Comparison of ENCODE assay signal across 11 mouse cellular contexts in the genomic region with DNA sequence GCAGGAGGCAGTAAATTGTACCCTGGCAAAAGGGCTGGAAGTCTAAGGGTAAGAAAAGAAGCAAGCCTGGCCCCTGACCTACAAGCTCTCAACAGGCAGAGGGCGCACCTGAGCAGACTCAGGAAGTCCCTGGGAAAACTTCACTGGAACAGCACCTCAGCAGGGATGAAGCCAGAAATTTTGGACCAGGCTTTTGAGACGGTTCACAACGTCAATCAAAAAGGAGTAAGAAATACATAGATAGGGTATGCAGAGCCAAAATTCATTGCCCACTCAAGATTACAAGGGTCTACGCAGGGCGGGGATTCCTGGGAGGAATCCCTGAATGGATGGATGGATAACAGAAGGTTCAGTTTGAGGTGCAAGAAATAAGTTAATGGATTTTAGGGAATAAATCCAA. TPM values are rescaled to one million over a fixed set of nuclear protein-coding genes. Genes with fewer than 3 reads are reported as not detected.
A peak's percentile ranks its signal among the peaks of the same experiment; 100 is the strongest.
DNase-seq lines count a peak whose midpoint lies in the region; ATAC-seq and TF ChIP-seq lines count a peak whose summit lies in the region.
"Not testable (repeated sequence)": the region's sequence is repeated elsewhere in the genome, so short reads cannot be mapped to it uniquely, and the experiment has no call there.
"Had no signal": no experiment of that assay in that cellular context is flagged by ENCODE, and none has a peak within 500 bp of the region (broad histone marks: within the 10 kb centered on the region; RNA-seq: fewer than 3 reads in every experiment).

No protein-coding gene starts in this region.

- not testable (repeated sequence) for H3K9ac ChIP-seq in forebrain, postnatal 0 days; heart, embryonic 14.5 days (ENCODE audit: low read length); intestine, embryonic 14.5 days (ENCODE audit: low read length); limb, embryonic 13.5 days; neural tube, embryonic 12.5 days

- H3K4me1 ChIP-seq in forebrain, postnatal 0 days (ENCODE audit: insufficient read depth); heart, embryonic 14.5 days (ENCODE audit: control insufficient read depth in 2 of 2, insufficient read depth in 2 of 2, low read length in 2 of 2); intestine, embryonic 14.5 days (replicated peaks; ENCODE audit: control insufficient read depth, insufficient read depth, low read length); limb, embryonic 13.5 days; neural tube, embryonic 12.5 days: not testable (repeated sequence)

- 4% methylated on average over 3 of the region's 5 CpGs for WGBS in forebrain, postnatal 0 days
- WGBS in heart, embryonic 14.5 days, result 33% methylated on average over 2 of the region's 5 CpGs
- WGBS in intestine, embryonic 14.5 days, result 22% methylated on average over 3 of the region's 5 CpGs
- 10% methylated on average over 5 of the region's 5 CpGs for WGBS in limb, embryonic 13.5 days
- WGBS in neural tube, embryonic 12.5 days, result 13% methylated on average over 5 of the region's 5 CpGs

- not testable (repeated sequence) for H3K27ac ChIP-seq in forebrain, postnatal 0 days (ENCODE audit: low read depth, low read length); heart, embryonic 14.5 days (replicated peaks in 1 of 2; ENCODE audit: control insufficient read depth in 1 of 2, insufficient read depth in 1 of 2, low read depth in 2 of 2, low read length in 2 of 2); intestine, embryonic 14.5 days (ENCODE audit: low read depth); layer of hippocampus, adult 2 months; limb, embryonic 13.5 days; neural tube, embryonic 12.5 days

- H3K4me2 ChIP-seq in forebrain, postnatal 0 days (ENCODE audit: low read depth), result peak overlapping the region; percentile 53
- H3K4me2 ChIP-seq in heart, embryonic 14.5 days (ENCODE audit: low read length), result peak overlapping the region; percentile 64
- peak overlapping the region; percentile 48 for H3K4me2 ChIP-seq in intestine, embryonic 14.5 days (ENCODE audit: low read length)
- H3K4me2 ChIP-seq in limb, embryonic 13.5 days (replicated peaks), result peak overlapping the region; percentile 65
- peak overlapping the region; percentile 62 for H3K4me2 ChIP-seq in neural tube, embryonic 12.5 days (replicated peaks)

- not testable (repeated sequence) for ATAC-seq in forebrain, postnatal 0 days; heart, embryonic 14.5 days (ENCODE audit: insufficient number of reproducible peaks, insufficient read depth, low FRiP score, low read depth); intestine, embryonic 14.5 days (replicated peaks; ENCODE audit: low FRiP score, low TSS enrichment, low read depth); limb, embryonic 13.5 days (ENCODE audit: low FRiP score, low read depth); neural tube, embryonic 12.5 days (ENCODE audit: low FRiP score, low read depth)

- H3K36me3 ChIP-seq in forebrain, postnatal 0 days (ENCODE audit: insufficient read depth); heart, embryonic 14.5 days (ENCODE audit: control insufficient read depth, insufficient read depth, low read length); intestine, embryonic 14.5 days (ENCODE audit: control insufficient read depth, insufficient read depth, low read length); limb, embryonic 13.5 days; neural tube, embryonic 12.5 days: not testable (repeated sequence)

- peak; percentile 10 for DNase-seq in cerebellum, adult 9-11 months
- DNase-seq in forebrain, postnatal 0 days; intestine, embryonic 14.5 days (ENCODE audit: low spot score): not testable (repeated sequence)
- peak; percentile 3 to 18 for DNase-seq in layer of hippocampus, adult 2 months (ENCODE audit: low spot score in 2 of 2)
- DNase-seq in urinary bladder, postnatal 25 days (ENCODE audit: low spot score), result peak; percentile 3

- H3K4me3 ChIP-seq in forebrain, postnatal 0 days (ENCODE audit: low read depth, low read length), result peak overlapping the region; percentile 39; the same call in 1 of the 2 replicates
- not testable (repeated sequence) for H3K4me3 ChIP-seq in heart, embryonic 14.5 days (ENCODE audit: control insufficient read depth in 1 of 2, insufficient read depth in 1 of 2, low read depth in 1 of 2, low read length in 2 of 2); intestine, embryonic 14.5 days (ENCODE audit: low read depth, low read length)
- peak overlapping the region; percentile 48; the same call in 1 of the 2 replicates for H3K4me3 ChIP-seq in layer of hippocampus, adult 2 months
- H3K4me3 ChIP-seq in limb, embryonic 13.5 days, result peak overlapping the region; percentile 45
- H3K4me3 ChIP-seq in neural tube, embryonic 12.5 days, result peak overlapping the region; percentile 41; the same call in 1 of the 2 replicates

- not testable (repeated sequence) for TF ChIP-seq CTCF in forebrain, postnatal 0 days (IDR thresholded peaks at IDR 0.05; ENCODE audit: low read depth); layer of hippocampus, adult 2 months (conservative IDR thresholded peaks at IDR 0.05)

- not testable (repeated sequence) for H3K27me3 ChIP-seq in forebrain, postnatal 0 days (ENCODE audit: insufficient read depth, low read length); heart, embryonic 14.5 days (ENCODE audit: control insufficient read depth, insufficient read depth, low read length); intestine, embryonic 14.5 days (replicated peaks; ENCODE audit: control insufficient read depth, insufficient read depth, low read length); limb, embryonic 13.5 days; neural tube, embryonic 12.5 days (replicated peaks)

- not testable (repeated sequence) for H3K9me3 ChIP-seq in forebrain, postnatal 0 days (ENCODE audit: low read length); heart, embryonic 14.5 days (ENCODE audit: control insufficient read depth, low read length); intestine, embryonic 14.5 days (ENCODE audit: control insufficient read depth, low read length); limb, embryonic 13.5 days; neural tube, embryonic 12.5 days

RNA-seq across cellular contexts. Expression of gene Gm3667, which starts 1.0 kb away (rescaled TPM):
- 10.6 and 13.5 TPM in 2 replicates for total RNA-seq in forebrain, postnatal 0 days (2014; rRNA removed)
- 15.1 and 16.3 TPM in 2 replicates for polyA plus RNA-seq in forebrain, postnatal 0 days (2015; fragmentation: Nextera tagmentation; extraction: Ambion mirVana)
- 0.75 and 1.9 TPM in 2 replicates for polyA plus RNA-seq in heart, embryonic 14.5 days (2014; fragmentation: Nextera tagmentation; extraction: Ambion mirVana)
- 1.2 and 1.5 TPM in 2 replicates for polyA plus RNA-seq in intestine, embryonic 14.5 days (2014; fragmentation: Nextera tagmentation; extraction: Ambion mirVana)
- total RNA-seq in layer of hippocampus, adult 2 months (2021), result 1 to 10 TPM in 1 of 2 experiments, under 1 TPM in 1; 0.93 to 1.2 TPM
- 0.74 and 0.94 TPM in 2 replicates for polyA plus RNA-seq in limb, embryonic 13.5 days (2015; fragmentation: Nextera tagmentation; extraction: Ambion mirVana)
- polyA plus RNA-seq in neural tube, embryonic 12.5 days (2016; fragmentation: Nextera tagmentation; extraction: Ambion mirVana), result 3.9 and 4.1 TPM in 2 replicates
- total RNA-seq: G1E had no signal
- polyA plus RNA-seq: G1E had no signal

RNA-seq across cellular contexts. Expression of gene Gm3642, which starts 48.7 kb away (rescaled TPM):
- total RNA-seq in forebrain, postnatal 0 days (2014; rRNA removed), result not detected in 2 replicates
- polyA plus RNA-seq in forebrain, postnatal 0 days (2015; fragmentation: Nextera tagmentation; extraction: Ambion mirVana), result not detected in 2 replicates
- polyA plus RNA-seq in heart, embryonic 14.5 days (2014; fragmentation: Nextera tagmentation; extraction: Ambion mirVana), result not detected in 2 replicates
- not detected in 2 replicates for polyA plus RNA-seq in intestine, embryonic 14.5 days (2014; fragmentation: Nextera tagmentation; extraction: Ambion mirVana)
- not detected for total RNA-seq in layer of hippocampus, adult 2 months (2021)
- polyA plus RNA-seq in limb, embryonic 13.5 days (2015; fragmentation: Nextera tagmentation; extraction: Ambion mirVana), result not detected in 2 replicates
- not detected in 2 replicates for polyA plus RNA-seq in neural tube, embryonic 12.5 days (2016; fragmentation: Nextera tagmentation; extraction: Ambion mirVana)
- polyA plus RNA-seq: G1E; liver, embryonic 12.5 days; stomach, postnatal 0 days had no signal
